Mouse (Mus musculus) kidney, adult 2 months (tissue): ENCODE data around the gene Trpm8.

Experiments used
- CTCF ChIP-seq: fragments of 200-500 bp; conservative IDR thresholded peaks from 2 replicates; pipeline ENCODE4 v1.5.1; 2011; ENCODE audit warnings: low read depth, mild to moderate bottlenecking, control low read depth, low read length, moderate library complexity, mixed read lengths; ENCODE audit not compliant: insufficient read depth, insufficient read length
- POLR2A ChIP-seq: fragments of 200-500 bp; IDR thresholded peaks from one replicate; pipeline ENCODE4 v1.6.1; 2011; ENCODE audit warnings: low read depth, low read length, control low read depth

DNA sequence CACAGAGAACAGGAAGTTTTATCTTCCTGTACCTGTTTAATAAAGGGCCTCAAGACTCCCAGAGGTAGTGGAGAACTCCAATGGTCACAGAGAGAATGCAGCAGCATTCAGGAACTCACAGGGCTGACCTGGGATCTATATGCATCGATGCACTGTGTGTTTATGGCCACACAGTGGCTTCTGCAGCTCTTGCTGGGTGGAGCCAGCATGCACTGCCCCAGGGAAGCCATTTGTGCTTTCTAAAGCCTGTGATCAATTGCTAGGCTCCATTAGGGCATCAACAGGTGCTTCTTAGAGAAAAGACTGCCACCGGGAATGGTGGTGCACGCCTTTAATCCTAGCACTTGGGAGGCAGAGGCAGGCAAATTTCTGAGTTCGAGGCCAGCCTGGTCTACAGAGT is 4.6 kb upstream of the Trpm8 start:
- no peak for TF ChIP-seq CTCF
- no peak for TF ChIP-seq POLR2A
